Mouse (Mus musculus) olfactory bulb, adult 2 months (tissue): ENCODE results near the gene AC124502.3.

Experiments used
- CTCF ChIP-seq: fragments of 200-500 bp; IDR thresholded peaks from 2 replicates; pipeline ENCODE4 v1.5.1; 2012; ENCODE audit warnings: low read depth, mild to moderate bottlenecking, low read length, moderate library complexity; ENCODE audit not compliant: insufficient read depth
- POLR2A ChIP-seq: fragments of 200-500 bp; IDR thresholded peaks from 2 replicates; pipeline ENCODE4 v1.6.1; 2012; ENCODE audit warnings: mild to moderate bottlenecking, low read depth, low read length, moderate library complexity; ENCODE audit not compliant: insufficient read depth

DNA sequence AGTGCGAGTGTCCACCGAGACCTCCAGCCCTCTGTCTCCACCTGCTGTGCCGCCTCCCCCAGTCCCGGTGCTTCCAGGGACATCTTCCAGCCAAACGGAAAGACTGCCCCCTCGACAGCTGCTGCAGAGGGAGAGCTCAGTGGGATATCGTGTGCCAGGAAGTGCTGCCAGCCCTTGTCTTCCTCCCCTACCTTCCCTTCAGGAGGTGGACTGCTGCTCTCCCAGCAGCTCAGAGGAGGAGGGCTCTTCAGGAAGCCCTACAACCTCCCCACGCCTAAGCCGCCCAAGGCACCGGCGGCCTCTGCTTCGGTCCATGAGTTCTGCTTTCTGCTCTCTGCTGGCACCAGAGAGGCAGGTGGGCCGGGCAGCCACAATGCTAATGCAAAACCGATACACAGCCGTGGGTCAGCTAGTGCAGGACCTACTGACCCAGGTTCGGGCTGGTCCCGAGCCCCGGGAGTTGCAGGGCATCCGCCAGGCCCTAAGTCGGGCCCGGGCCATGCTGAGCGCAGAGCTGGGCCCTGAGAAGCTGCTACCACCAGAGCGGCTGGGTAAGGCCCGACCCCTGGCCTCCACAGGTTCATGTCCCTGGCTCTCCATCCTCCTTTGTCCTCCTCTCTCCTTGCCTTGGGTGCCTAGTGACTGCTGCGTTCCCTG is 13.6 kb downstream of the AC124502.3 start:
- TF ChIP-seq CTCF: no peak
- TF ChIP-seq POLR2A: no peak
